8 mouse cellular contexts compared by ENCODE assay signal in genomic region chr19:10391995-10392394, GRCm38 (mm10). TPM values are rescaled to one million over a fixed set of nuclear protein-coding genes. Genes with fewer than 3 reads are reported as not detected.
DNase-seq lines count a peak whose midpoint lies in the region; ATAC-seq and TF ChIP-seq lines count a peak whose summit lies in the region.

No protein-coding gene starts in this region.

- H3K9ac ChIP-seq in forebrain, postnatal 0 days = no peak overlapping the region
- H3K9ac ChIP-seq in forebrain, embryonic 12.5 days = no peak overlapping the region

- WGBS in forebrain, postnatal 0 days = 37% methylated on average over 3 of the region's 3 CpGs
- WGBS in forebrain, embryonic 12.5 days = 19% methylated on average over 3 of the region's 3 CpGs

- peak overlapping the region; percentile 70; the same call in 1 of the 2 replicates for H3K4me2 ChIP-seq in forebrain, postnatal 0 days (ENCODE audit: low read depth)
- H3K4me2 ChIP-seq in forebrain, embryonic 12.5 days = no peak overlapping the region

- H3K27ac ChIP-seq in forebrain, postnatal 0 days (ENCODE audit: low read depth, low read length) = no peak overlapping the region
- H3K27ac ChIP-seq in forebrain, embryonic 12.5 days = no peak overlapping the region

- no peak for ATAC-seq in forebrain, postnatal 0 days
- ATAC-seq in forebrain, embryonic 12.5 days (ENCODE audit: low FRiP score) = no peak
- ATAC-seq in frontal cortex, adult (ENCODE audit: low TSS enrichment) = no peak

- DNase-seq in forebrain, postnatal 0 days = no peak
- DNase-seq in ovary, adult 18-20 months (ENCODE audit: low spot score) = peak; percentile 71
- no peak for DNase-seq in ovary, postnatal 14 days (ENCODE audit: low spot score)
- peak; percentile 46 for DNase-seq in kidney, adult 9 months
- no peak for DNase-seq in urinary bladder, postnatal 10 days (ENCODE audit: low spot score)
- no peak for DNase-seq in right cerebral cortex, postnatal 14 days

- H3K9me3 ChIP-seq in forebrain, postnatal 0 days (ENCODE audit: low read length) = no peaks in the 10 kb centered on the region
- no peaks in the 10 kb centered on the region for H3K9me3 ChIP-seq in forebrain, embryonic 12.5 days

- H3K36me3 ChIP-seq in forebrain, postnatal 0 days (ENCODE audit: insufficient read depth) = no peaks in the 10 kb centered on the region
- no peaks in the 10 kb centered on the region for H3K36me3 ChIP-seq in forebrain, embryonic 12.5 days (replicated peaks)

- H3K4me1 ChIP-seq in forebrain, postnatal 0 days (ENCODE audit: insufficient read depth) = peaks cover 4% of the 10 kb centered on the region
- H3K4me1 ChIP-seq in forebrain, embryonic 12.5 days = peaks cover 47% of the 10 kb centered on the region

- no peaks in the 10 kb centered on the region for H3K27me3 ChIP-seq in forebrain, postnatal 0 days (ENCODE audit: insufficient read depth, low read length)
- H3K27me3 ChIP-seq in forebrain, embryonic 12.5 days = peaks cover 39% of the 10 kb centered on the region

- peak; percentile 55 for TF ChIP-seq CTCF in forebrain, postnatal 0 days (IDR thresholded peaks at IDR 0.05; ENCODE audit: low read depth)

- no peak overlapping the region for H3K4me3 ChIP-seq in forebrain, postnatal 0 days (ENCODE audit: low read depth, low read length)
- H3K4me3 ChIP-seq in forebrain, embryonic 12.5 days (replicated peaks) = no peak overlapping the region

RNA-seq across cellular contexts. Expression of gene Syt7, which starts 3.1 kb away (rescaled TPM):
- 91.6 and 110 TPM in 2 replicates for total RNA-seq in forebrain, postnatal 0 days (2014; rRNA removed)
- 14.9 and 19.2 TPM in 2 replicates for polyA plus RNA-seq in forebrain, postnatal 0 days (2015; fragmentation: Nextera tagmentation; extraction: Ambion mirVana)
- polyA plus RNA-seq in forebrain, embryonic 12.5 days (2016; fragmentation: Nextera tagmentation; extraction: Ambion mirVana) = 2.7 and 5.5 TPM in 2 replicates

Comparison
In these comparisons a context has a peak if more than half of its experiments do, and no peak if none do; other contexts are left out.
1. DNase-seq: peak in ovary, adult 18-20 months (single experiment) and kidney, adult 9 months (single experiment); none in forebrain, postnatal 0 days (single experiment), ovary, postnatal 14 days (single experiment), urinary bladder, postnatal 10 days (single experiment) and right cerebral cortex, postnatal 14 days (single experiment).